Mouse (Mus musculus) CH12.LX (cell line): ENCODE results near the gene Agbl3. TPM values are rescaled to one million over a fixed set of nuclear protein-coding genes. Genes with fewer than 3 reads are reported as not detected.

ENCODE experiments used
- DNase-seq: peaks from one replicate; pipeline ENCODE4 v3.0.0-alpha.2; 2013; ENCODE audit errors: extremely low read depth
- H3K27ac ChIP-seq: 2 replicates; pipeline ENCODE4 v1.5.1; 2012; ENCODE audit warnings: low read depth, mild to moderate bottlenecking, control low read depth, moderate library complexity; ENCODE audit not compliant: insufficient read depth
- H3K27me3 ChIP-seq: replicated peaks from 2 replicates; pipeline ENCODE3; 2012; ENCODE audit warnings: inconsistent platforms
- H3K36me3 ChIP-seq, 2 experiments: replicated peaks in 1 of 2; 2 replicates each; pipeline versions ENCODE3 to v1.6.1; 2012; ENCODE audit warnings: inconsistent platforms in 1 of 2, low read length in 1 of 2, mild to moderate bottlenecking in 1 of 2, mixed read lengths in 1 of 2, moderate library complexity in 1 of 2; ENCODE audit not compliant: control insufficient read depth in 1 of 2, insufficient read depth in 1 of 2
- H3K4me1 ChIP-seq, 2 experiments: 2 replicates each; pipeline ENCODE4 v1.6.1; 2012; ENCODE audit warnings: inconsistent platforms in 1 of 2, moderate library complexity in 1 of 2; ENCODE audit not compliant: insufficient read depth in 2 of 2, control insufficient read depth in 1 of 2
- H3K4me2 ChIP-seq: 2 replicates; pipeline ENCODE4 v1.6.1; 2012; ENCODE audit warnings: low read depth, mild to moderate bottlenecking, control low read depth; ENCODE audit not compliant: poor library complexity, insufficient read depth, severe bottlenecking
- H3K4me3 ChIP-seq, 3 experiments: fragments of 150-350 bp in 1 of 3; sonication (generic) in 1 of 3; replicated peaks in 1 of 3; 2 replicates each; pipeline versions ENCODE3 to v1.5.1; 2011 to 2012; ENCODE audit warnings: low read depth in 2 of 3, low read length in 2 of 3, mild to moderate bottlenecking in 2 of 3, moderate library complexity in 2 of 3, control low read depth in 1 of 3, improper control_type of control experiment in 1 of 3, inconsistent platforms in 1 of 3, mixed read lengths in 1 of 3; ENCODE audit not compliant: poor library complexity in 1 of 3
- H3K79me2 ChIP-seq: replicated peaks from 2 replicates; pipeline ENCODE4 v1.6.1; 2012; ENCODE audit warnings: mild to moderate bottlenecking, moderate library complexity; ENCODE audit not compliant: control insufficient read depth, poor library complexity, insufficient read depth, severe bottlenecking; ENCODE audit errors: extremely low read depth
- H3K9ac ChIP-seq: 2 replicates; pipeline ENCODE4 v1.6.1; 2012; ENCODE audit warnings: low read depth, mild to moderate bottlenecking, control low read depth, moderate library complexity; ENCODE audit not compliant: insufficient read depth
- H3K9me3 ChIP-seq: replicated peaks from 2 replicates; pipeline ENCODE3; 2012; ENCODE audit warnings: low read length, inconsistent platforms, mixed read lengths
- CHD1 ChIP-seq: IDR thresholded peaks from 2 replicates; pipeline ENCODE4 v1.6.1; 2012; ENCODE audit warnings: low read depth, low read length, improper control_type of control experiment, inconsistent platforms
- E2F4 ChIP-seq: IDR thresholded peaks from 2 replicates; pipeline ENCODE4 v1.6.1; 2011; ENCODE audit warnings: low read depth, low read length, improper control_type of control experiment; ENCODE audit not compliant: insufficient replicate concordance
- EP300 ChIP-seq: IDR thresholded peaks from 2 replicates; pipeline ENCODE4 v1.6.1; 2011; ENCODE audit warnings: low read length, improper control_type of control experiment
- ETS1 ChIP-seq: conservative IDR thresholded peaks from 2 replicates; pipeline ENCODE4 v1.6.1; 2012; ENCODE audit warnings: low read depth, mild to moderate bottlenecking, inconsistent platforms, low read length, improper control_type of control experiment, moderate library complexity
- HCFC1 ChIP-seq: IDR thresholded peaks from 2 replicates; pipeline ENCODE4 v1.6.1; 2012; ENCODE audit warnings: low read depth, mild to moderate bottlenecking, inconsistent platforms, low read length, improper control_type of control experiment
- JUND ChIP-seq: conservative IDR thresholded peaks from 2 replicates; pipeline ENCODE4 v1.6.1; 2011; ENCODE audit warnings: low read depth, low read length, improper control_type of control experiment
- MAFK ChIP-seq: IDR thresholded peaks from 2 replicates; pipeline ENCODE4 v1.6.1; 2011; ENCODE audit warnings: low read length, improper control_type of control experiment; ENCODE audit not compliant: insufficient replicate concordance
- MEF2A ChIP-seq: IDR thresholded peaks from 2 replicates; pipeline ENCODE4 v1.6.1; 2014; ENCODE audit warnings: low read depth, mild to moderate bottlenecking, inconsistent platforms, low read length, improper control_type of control experiment, borderline replicate concordance
- MXI1 ChIP-seq: IDR thresholded peaks from 2 replicates; pipeline ENCODE4 v1.6.1; 2011; ENCODE audit warnings: mild to moderate bottlenecking, low read depth, low read length, improper control_type of control experiment
- MYC ChIP-seq: IDR thresholded peaks from 2 replicates; pipeline ENCODE4 v1.6.1; 2011; ENCODE audit warnings: low read depth, mild to moderate bottlenecking, improper control_type of control experiment, low read length
- NELFE ChIP-seq: IDR thresholded peaks from 2 replicates; pipeline ENCODE4 v1.6.1; 2011; ENCODE audit warnings: low read depth, low read length, improper control_type of control experiment
- PAX5 ChIP-seq: IDR thresholded peaks from 2 replicates; pipeline ENCODE4 v1.6.1; 2012; ENCODE audit warnings: low read length, inconsistent platforms, mixed read lengths
- RCOR1 ChIP-seq: conservative IDR thresholded peaks from 2 replicates; pipeline ENCODE4 v1.6.1; 2012; ENCODE audit warnings: low read depth, mild to moderate bottlenecking, inconsistent platforms, low read length, improper control_type of control experiment
- SMC3 ChIP-seq: IDR thresholded peaks from 2 replicates; pipeline ENCODE4 v1.6.1; 2011; ENCODE audit warnings: low read depth, low read length, improper control_type of control experiment
- TCF12 ChIP-seq: IDR thresholded peaks from 2 replicates; pipeline ENCODE4 v1.6.1; 2014; ENCODE audit warnings: low read depth, mild to moderate bottlenecking, inconsistent platforms, low read length, improper control_type of control experiment
- dilution Hi-C: fragments of 300-500 bp; cut with MboI; formaldehyde crosslinking; loops from 2 replicates; pipeline ENCODE4 v1.14.3; 2020; ENCODE audit warnings: low sequenced_read_pairs; ENCODE audit not compliant: extremely low pct_unique_long_range_greater_than_20kb, extremely low pct_ligation_motif_present
- in situ Hi-C: fragments of 300-500 bp; cut with MboI; formaldehyde crosslinking; loops from 3 replicates; pipeline ENCODE4 v1.14.3; 2019; ENCODE audit warnings: low sequenced_read_pairs, low pct_ligation_motif_present, low pct_unique_long_range_greater_than_20kb, mixed read lengths
- polyA plus RNA-seq: library from polyadenylated mRNA; unstranded; fragments of >175 nt; gene quantifications from 2 replicates; pipeline ENCODE4 v1.2.1, GENCODE M21; 2012; ENCODE audit warnings: low read depth; ENCODE audit not compliant: insufficient read length
- total RNA-seq, 2 experiments: library from RNA; depleted of rRNA; stranded (reverse); fragments of 300-350 nt in 1 of 2; fragments of >200 nt in 1 of 2; gene quantifications; 2 replicates each; pipeline ENCODE4 v1.2.3; 2012 to 2014

Agbl3 gene
- total and polyA plus RNA-seq, 3 experiments: 1.9 to 4.8 (median 3.4) TPM

DNA sequence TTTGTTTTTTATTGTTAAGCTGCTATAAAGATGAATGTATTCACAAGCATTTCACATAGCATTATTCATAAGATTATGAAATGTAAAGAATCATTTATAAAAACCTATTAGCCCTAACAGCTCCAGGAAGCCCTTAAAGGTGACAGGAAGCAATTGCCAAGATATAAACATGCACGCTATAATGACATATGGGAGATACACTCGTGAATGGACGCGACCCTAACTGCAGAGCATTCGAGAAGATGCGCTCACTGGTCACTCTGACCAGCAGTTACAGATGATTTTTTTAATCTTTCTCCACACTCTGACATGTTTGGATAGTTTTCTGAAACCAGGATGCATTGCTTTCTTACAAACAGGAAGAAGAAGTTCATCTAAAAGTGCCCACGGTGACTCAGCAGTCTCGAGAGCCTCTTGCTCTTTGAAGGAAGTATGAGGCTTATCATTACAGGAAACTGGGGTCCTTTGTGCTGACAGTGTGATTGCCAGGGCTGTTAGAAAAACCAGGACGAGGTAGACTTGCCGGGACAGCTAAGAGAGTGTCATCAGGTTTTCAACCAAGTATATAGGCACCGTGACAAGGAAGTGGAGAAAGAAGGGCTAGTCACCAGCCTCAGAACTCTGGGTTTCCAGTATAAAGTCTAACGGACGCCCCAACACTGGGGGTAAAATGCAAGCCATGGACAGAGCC is 89.1 kb downstream of the Agbl3 start:
- Histone ChIP-seq H3K79me2 (no peaks in the 10 kb centered on the region; the same call in 1 of the 2 replicates), H3K4me1 (peaks cover 27 to 73% of the 10 kb centered on the region in 2 experiments), H3K27me3 (no peaks in the 10 kb centered on the region), H3K36me3 (peaks cover 21 to 38% of the 10 kb centered on the region in 2 experiments), H3K9me3 (no peaks in the 10 kb centered on the region), H3K9ac (no peak overlapping the region), H3K27ac (no peak overlapping the region)
- dilution Hi-C loops: no loop called here
- TF ChIP-seq EP300 (no peak), MAFK (peak; percentile 35; the same call in 1 of the 2 replicates), HCFC1 (no peak), NELFE (no peak), MYC (no peak)
- TF ChIP-seq, all 38 proteins: peak for 1
- DNase-seq: peak; percentile 56
- Histone ChIP-seq H3K4me3 (no peak overlapping the region), H3K4me2 (no peak overlapping the region)
- in situ Hi-C loops: no loop called here

DNA sequence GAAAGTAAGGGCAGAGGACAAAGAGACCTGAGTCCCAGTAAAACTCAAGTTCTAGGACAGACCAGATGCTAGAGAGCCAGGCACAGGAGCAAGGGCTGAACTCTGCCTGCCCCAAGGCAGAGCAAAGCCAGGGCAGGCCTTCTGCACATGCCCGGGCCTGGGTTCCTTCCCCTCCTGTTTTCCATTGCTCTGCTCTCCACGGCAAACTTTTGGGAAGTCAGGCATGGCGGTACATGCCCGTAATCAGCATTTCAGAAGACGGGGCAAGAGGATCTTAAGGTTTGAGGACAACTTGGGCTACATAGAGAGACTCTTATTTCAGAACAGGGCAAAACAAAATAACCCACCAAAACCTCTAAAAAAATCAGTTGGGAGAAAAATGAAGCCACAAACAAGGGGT is 89.9 kb downstream of the Agbl3 start:
- H3K4me1 ChIP-seq: peaks cover 26 to 76% of the 10 kb centered on the region in 2 experiments
- TF ChIP-seq JUND: no peak
- TF ChIP-seq TCF12: no peak
- no peak for TF ChIP-seq HCFC1
- no peak for TF ChIP-seq ETS1
- TF ChIP-seq E2F4: no peak
- no peak for TF ChIP-seq CHD1
- TF ChIP-seq MXI1: no peak
- no peak for TF ChIP-seq SMC3
- no peak for TF ChIP-seq MEF2A
- no peak for TF ChIP-seq MAFK
- TF ChIP-seq RCOR1: no peak
- TF ChIP-seq PAX5: no peak
- H3K79me2 ChIP-seq: no peaks in the 10 kb centered on the region
- H3K9me3 ChIP-seq: no peaks in the 10 kb centered on the region
- DNase-seq: no peak
- in situ Hi-C loops (no loop called here), dilution Hi-C loops (no loop called here)
- peaks cover 21 to 46% of the 10 kb centered on the region in 2 experiments for H3K36me3 ChIP-seq
- no peak overlapping the region for H3K4me2 ChIP-seq
- H3K27ac ChIP-seq: no peak overlapping the region
- H3K4me3 ChIP-seq: no peak overlapping the region
- H3K27me3 ChIP-seq: no peaks in the 10 kb centered on the region
- H3K9ac ChIP-seq: no peak overlapping the region
